19 mouse cellular contexts compared by ENCODE assay signal in the genomic region with DNA sequence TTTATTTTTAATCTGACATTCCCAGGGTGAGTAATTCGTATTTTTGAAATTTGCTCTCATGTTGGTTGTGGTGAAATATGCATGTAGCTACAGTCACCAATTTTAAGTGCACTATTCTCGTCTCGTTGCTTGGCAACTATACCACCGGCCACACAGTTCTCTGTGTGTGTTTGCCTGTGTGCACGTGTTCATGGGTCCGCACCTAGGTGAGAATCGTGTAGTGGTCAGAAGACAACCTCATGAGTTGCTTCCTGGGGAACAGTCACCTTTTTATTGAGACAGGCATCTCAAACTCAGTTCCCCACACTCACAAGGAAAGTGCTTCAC.
"Had no signal": no experiment of that assay in that cellular context is flagged by ENCODE, and none has a peak within 500 bp of the region (broad histone marks: within the 10 kb centered on the region; RNA-seq: fewer than 3 reads in every experiment).

No protein-coding gene starts in this region.

- H3K27ac ChIP-seq: midbrain, embryonic 12.5 days; neural tube, embryonic 13.5 days; neural tube, embryonic 15.5 days; stomach, embryonic 15.5 days; stomach, postnatal 0 days had no signal

- H3K27me3 ChIP-seq: midbrain, embryonic 12.5 days; neural tube, embryonic 13.5 days; neural tube, embryonic 15.5 days; stomach, embryonic 15.5 days had no signal

- H3K9ac ChIP-seq: lung, embryonic 14.5 days; midbrain, embryonic 12.5 days; neural tube, embryonic 13.5 days; neural tube, embryonic 15.5 days; stomach, embryonic 15.5 days had no signal

- H3K4me1 ChIP-seq: midbrain, embryonic 12.5 days; neural tube, embryonic 13.5 days; neural tube, embryonic 15.5 days; stomach, embryonic 15.5 days had no signal

- DNase-seq: lung, adult 18-20 months; lung, embryonic 14.5 days; lung, postnatal 10 days; lung, postnatal 4 days; midbrain, embryonic 14.5 days; retina, postnatal 1 day; right cerebral cortex, adult 18-20 months; right cerebral cortex, postnatal 4 days; spleen, adult 18-20 months; thymus, adult 2 months; thymus, postnatal 25 days; thymus, postnatal 4 days had no signal

- H3K4me3 ChIP-seq: midbrain, embryonic 12.5 days; myocyte; neural tube, embryonic 13.5 days; neural tube, embryonic 15.5 days; stomach, embryonic 15.5 days had no signal

- H3K9me3 ChIP-seq: stomach, embryonic 15.5 days had no signal

- H3K4me2 ChIP-seq: lung, embryonic 14.5 days; midbrain, embryonic 12.5 days; neural tube, embryonic 13.5 days; neural tube, embryonic 15.5 days; stomach, embryonic 15.5 days had no signal

- H3K36me3 ChIP-seq: midbrain, embryonic 12.5 days; neural tube, embryonic 13.5 days; neural tube, embryonic 15.5 days; stomach, embryonic 15.5 days had no signal

- ATAC-seq: midbrain, embryonic 16.5 days had no signal
